Mouse (Mus musculus) forebrain, embryonic 15.5 days (tissue): Measurements from ENCODE around the gene Dph2. TPM values are rescaled to one million over a fixed set of nuclear protein-coding genes. Genes with fewer than 3 reads are reported as not detected.
A peak's percentile ranks its signal among the peaks of the same experiment; 100 is the strongest.

Experiments
- ATAC-seq: fragments of 200-750 bp; cut with Nextera tagmentation; replicated peaks from 2 replicates; pipeline ENCODE4 v1.8.0; 2017; ENCODE audit warnings: mild to moderate bottlenecking, moderate TSS enrichment, moderate library complexity
- H3K27ac ChIP-seq: fragments of 300-500 bp; sonication (generic); replicated peaks from 2 replicates; pipeline ENCODE4 v1.5.1; 2015; ENCODE audit warnings: mild to moderate bottlenecking, inconsistent platforms
- H3K27me3 ChIP-seq: fragments of 300-500 bp; sonication (generic); 2 replicates; pipeline ENCODE4 v1.6.1; 2015; ENCODE audit warnings: inconsistent platforms
- H3K36me3 ChIP-seq: fragments of 300-500 bp; sonication (generic); 2 replicates; pipeline ENCODE4 v1.6.1; 2015; ENCODE audit warnings: mild to moderate bottlenecking, inconsistent platforms
- H3K4me1 ChIP-seq: fragments of 300-500 bp; sonication (generic); 2 replicates; pipeline ENCODE4 v1.6.1; 2015; ENCODE audit warnings: inconsistent platforms
- H3K4me2 ChIP-seq: fragments of 300-500 bp; sonication (generic); replicated peaks from 2 replicates; pipeline ENCODE4 v1.6.1; 2015; ENCODE audit warnings: mild to moderate bottlenecking, inconsistent platforms
- H3K4me3 ChIP-seq: fragments of 300-500 bp; sonication (generic); 2 replicates; pipeline ENCODE4 v1.5.1; 2015; ENCODE audit warnings: mild to moderate bottlenecking, inconsistent platforms
- H3K9ac ChIP-seq: fragments of 300-500 bp; sonication (generic); replicated peaks from 2 replicates; pipeline ENCODE4 v1.6.1; 2015; ENCODE audit warnings: mild to moderate bottlenecking, inconsistent platforms
- H3K9me3 ChIP-seq: fragments of 300-500 bp; sonication (generic); 2 replicates; pipeline ENCODE4 v1.6.1; 2016; ENCODE audit warnings: inconsistent platforms
- WGBS: fragments of 180-500 bp; shearing (Covaris S2); methylation state at CpG from one replicate; pipeline ENCODE4 v1.1.7; 2015; ENCODE audit warnings: mixed read lengths; 5-methylcytosine and 5-hydroxymethylcytosine counted together
- polyA plus RNA-seq: library from polyadenylated mRNA; unstranded; fragments of >200 nt; fragmentation: Nextera tagmentation; extraction: Ambion mirVana; gene quantifications from 2 replicates; pipeline ENCODE4 v1.2.1, GENCODE M21; 2015

Gene Dph2
- polyA plus RNA-seq, 1 experiment from 2014 or later = 29.4 TPM

DNA sequence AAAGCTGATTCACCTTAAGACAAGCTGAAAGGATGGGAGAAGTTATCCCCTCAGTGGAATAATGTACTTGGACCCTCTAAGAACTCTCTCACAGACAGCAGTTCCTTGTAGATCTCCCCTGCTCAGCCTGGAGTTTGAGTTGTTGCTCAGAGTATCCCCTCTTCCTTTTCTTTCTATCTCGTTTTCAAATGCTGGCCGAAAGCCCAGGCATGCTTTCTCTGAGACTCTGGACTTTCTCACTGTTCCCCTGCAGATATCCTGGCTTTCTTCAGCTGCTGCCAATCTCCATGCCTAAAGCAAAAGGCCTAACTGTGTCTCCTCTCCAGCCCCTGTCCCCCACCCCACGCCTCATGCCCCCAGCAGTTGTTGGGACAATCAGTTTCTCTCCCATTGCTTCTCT lies 26.4 kb upstream of the Dph2 start:
- H3K4me2 ChIP-seq = no peak overlapping the region
- no peak for ATAC-seq
- no peaks in the 10 kb centered on the region for H3K36me3 ChIP-seq
- no peak overlapping the region for H3K4me3 ChIP-seq
- no peak overlapping the region for H3K9ac ChIP-seq
- WGBS = 47% methylated on average over 3 of the region's 3 CpGs
- no peaks in the 10 kb centered on the region for H3K9me3 ChIP-seq
- H3K4me1 ChIP-seq = peaks cover 20% of the 10 kb centered on the region
- no peak overlapping the region for H3K27ac ChIP-seq
- no peaks in the 10 kb centered on the region for H3K27me3 ChIP-seq

- 94% methylated on average over 4 of the region's 4 CpGs for WGBS
- H3K27ac ChIP-seq = no peak overlapping the region
- no peak overlapping the region for H3K4me2 ChIP-seq
- no peak for ATAC-seq
- no peaks in the 10 kb centered on the region for H3K36me3 ChIP-seq
- peaks cover 24% of the 10 kb centered on the region for H3K4me1 ChIP-seq
- H3K27me3 ChIP-seq = no peaks in the 10 kb centered on the region
- H3K9me3 ChIP-seq = no peaks in the 10 kb centered on the region
- no peak overlapping the region for H3K4me3 ChIP-seq
- H3K9ac ChIP-seq = no peak overlapping the region
Measured at GRCm38 (mm10) chr4:117917847-117918246, 26.0 kb upstream of the Dph2 start.

DNA sequence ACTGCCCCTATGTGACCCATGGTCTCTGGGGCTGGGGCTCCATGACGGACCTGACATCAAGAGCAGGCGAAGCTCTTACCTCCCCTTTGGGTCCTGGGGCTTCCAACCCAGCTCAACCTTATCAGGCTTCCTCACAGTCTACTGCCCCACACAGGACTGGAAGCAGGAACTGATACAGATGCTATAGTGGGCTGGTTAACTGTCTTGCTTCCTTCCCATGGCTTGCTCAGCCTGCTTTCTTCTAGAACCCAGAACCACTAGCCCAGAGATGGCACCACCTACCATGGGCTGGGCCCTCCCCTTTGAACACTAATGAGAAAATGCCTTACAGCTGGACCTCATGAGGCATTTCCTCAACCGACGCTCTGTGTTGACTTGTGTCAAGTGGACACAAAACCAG lies 25.6 kb upstream of the Dph2 start:
- WGBS = 96% methylated on average over 4 of the region's 4 CpGs
- no peaks in the 10 kb centered on the region for H3K27me3 ChIP-seq

DNA sequence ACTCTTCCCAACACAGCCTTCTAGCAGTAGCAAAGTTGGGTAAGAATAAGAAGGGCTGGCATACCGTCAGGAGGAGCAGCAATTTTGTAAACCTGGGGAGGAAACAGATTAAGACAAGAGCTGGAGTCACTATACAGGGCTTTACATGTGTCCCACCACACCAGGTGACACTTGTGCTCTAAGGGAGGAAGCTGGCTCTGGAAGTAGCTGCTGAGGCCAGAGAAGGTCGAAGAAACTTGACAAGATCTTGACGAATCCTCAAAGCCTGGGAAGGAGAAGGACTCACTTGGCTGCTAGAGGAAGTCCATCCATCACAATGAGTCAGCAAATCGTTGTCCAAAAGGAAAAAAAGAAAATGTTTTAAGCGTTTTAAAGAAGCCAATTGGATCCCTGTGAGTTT lies 24.6 kb upstream of the Dph2 start:
- Histone ChIP-seq H3K4me1 (peaks cover 39% of the 10 kb centered on the region), H3K4me2 (peak overlapping the region; percentile 100; the same call in 1 of the 2 replicates), H3K36me3 (0 out of 2 replicates have a peak, but pooled peaks cover 7% of the 10 kb centered on the region), H3K9me3 (no peaks in the 10 kb centered on the region), H3K4me3 (no peak overlapping the region), H3K9ac (no peak overlapping the region), H3K27me3 (no peaks in the 10 kb centered on the region), H3K27ac (no peak overlapping the region)
- no peak for ATAC-seq
- WGBS = 94% methylated on average over 5 of the region's 5 CpGs

More for the DNA sequence above, 25.6 kb upstream of the Dph2 start:
- Histone ChIP-seq H3K27ac (no peak overlapping the region), H3K36me3 (no peaks in the 10 kb centered on the region), H3K4me1 (peaks cover 29% of the 10 kb centered on the region), H3K9ac (no peak overlapping the region), H3K4me3 (no peak overlapping the region), H3K4me2 (no peak overlapping the region), H3K9me3 (no peaks in the 10 kb centered on the region)
- ATAC-seq = no peak

- H3K36me3 ChIP-seq = peaks cover 13% of the 10 kb centered on the region; the same call in 1 of the 2 replicates
- H3K9ac ChIP-seq = peak overlapping the region; percentile 92
- no peaks in the 10 kb centered on the region for H3K9me3 ChIP-seq
- no peaks in the 10 kb centered on the region for H3K27me3 ChIP-seq
- H3K4me2 ChIP-seq = peak overlapping the region; percentile 100
- 4% methylated on average over 19 of the region's 19 CpGs for WGBS
- H3K4me1 ChIP-seq = peaks cover 46% of the 10 kb centered on the region
- no peak for ATAC-seq
- peak overlapping the region; percentile 86 for H3K27ac ChIP-seq
- peak overlapping the region; percentile 90 for H3K4me3 ChIP-seq
Measured at GRCm38 (mm10) chr4:117915489-117916105, 23.8 kb upstream of the Dph2 start.

DNA sequence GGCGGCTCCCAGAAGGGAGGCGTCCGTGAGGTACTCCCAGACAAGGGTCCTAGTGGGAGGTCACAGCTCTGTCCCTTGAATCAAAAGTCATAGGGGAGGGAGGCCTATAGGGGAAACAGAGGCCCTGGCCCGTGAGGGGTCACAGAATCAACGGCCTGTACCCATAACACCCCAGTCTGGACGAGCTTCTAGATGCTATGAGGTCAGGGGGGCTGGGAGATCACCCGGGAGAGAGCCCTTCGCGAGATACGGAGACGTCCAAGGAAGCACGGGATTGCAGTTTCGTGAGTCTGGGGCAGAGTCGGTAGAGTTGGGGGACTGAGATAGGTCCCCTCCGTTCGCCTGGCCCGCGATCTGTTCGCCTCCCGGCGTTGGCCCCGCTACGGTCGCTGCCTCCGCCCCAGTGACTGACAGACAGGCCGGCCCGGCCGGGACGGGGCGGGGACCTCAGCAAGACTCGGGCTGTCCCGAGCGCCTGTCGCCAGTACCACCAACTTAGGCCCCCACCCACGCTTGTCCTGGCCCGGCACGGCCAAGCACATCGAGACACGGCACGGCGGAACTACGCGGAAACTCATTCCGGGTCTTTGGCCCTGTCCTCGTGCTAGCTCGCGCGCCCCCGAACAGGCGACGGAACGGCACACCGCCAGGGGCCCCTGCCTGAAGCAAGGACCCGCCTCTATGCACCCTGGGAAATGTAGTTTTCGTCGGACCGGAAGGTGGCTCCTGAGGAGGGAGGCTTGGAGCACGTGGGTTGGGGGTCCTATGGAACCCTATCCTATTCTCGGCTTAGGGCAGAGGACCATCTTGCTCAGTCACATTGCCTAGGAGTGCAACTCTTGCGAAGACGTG lies 23.0 kb upstream of the Dph2 start, which contains the start of gene Ipo13:
Gene Ipo13, minus strand, starts transcription at position 409 of the 852 bp plus-strand sequence.
- Histone ChIP-seq H3K27ac (peak within 1 kb of the TSS; percentile 86), H3K9ac (peak within 1 kb of the TSS; percentile 92), H3K36me3 (peaks cover 13% of the 10 kb centered on the region; the same call in 1 of the 2 replicates), H3K27me3 (no peaks in the 10 kb centered on the region), H3K4me3 (peak within 1 kb of the TSS; percentile 90), H3K9me3 (no peaks in the 10 kb centered on the region), H3K4me2 (peak within 1 kb of the TSS; percentile 100), H3K4me1 (peaks cover 54% of the 10 kb centered on the region)
- peak; percentile 97 for ATAC-seq
- WGBS = under 1% methylated on average over 61 of the region's 61 CpGs

- WGBS = 15% methylated on average over 8 of the region's 8 CpGs
- Histone ChIP-seq H3K9ac (peak overlapping the region; percentile 92), H3K36me3 (peaks cover 13% of the 10 kb centered on the region; the same call in 1 of the 2 replicates), H3K4me1 (peaks cover 61% of the 10 kb centered on the region), H3K27me3 (no peaks in the 10 kb centered on the region), H3K27ac (peak overlapping the region; percentile 86), H3K9me3 (no peaks in the 10 kb centered on the region), H3K4me3 (peak overlapping the region; percentile 90), H3K4me2 (peak overlapping the region; percentile 100)
- 0 out of 2 replicates have a peak, but pooled peaks have one; percentile 0 for ATAC-seq
Measured at GRCm38 (mm10) chr4:117914031-117914430, 22.2 kb upstream of the Dph2 start.

DNA sequence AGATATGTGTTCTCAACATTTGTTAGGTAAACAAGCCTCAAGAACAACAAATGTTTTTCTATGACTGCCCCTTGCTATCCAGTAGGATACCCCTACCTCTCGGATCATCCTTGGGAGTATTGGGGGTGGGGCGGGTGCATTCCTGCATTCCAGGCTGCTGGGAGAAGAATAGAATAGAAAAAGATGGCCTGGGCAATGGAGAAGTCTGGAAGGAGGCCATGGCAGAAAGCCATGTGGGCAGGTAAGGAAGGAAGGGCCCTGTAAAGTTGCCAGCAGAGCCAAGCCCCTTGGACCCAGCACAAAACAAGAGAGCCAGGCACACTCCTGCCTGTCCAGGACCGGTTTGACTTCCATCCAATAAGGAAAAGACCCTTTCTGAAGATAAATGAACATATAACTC lies 21.6 kb upstream of the Dph2 start:
- Histone ChIP-seq H3K4me2 (peak overlapping the region; percentile 100), H3K27ac (peak overlapping the region; percentile 86; the same call in 1 of the 2 replicates), H3K36me3 (peaks cover 13% of the 10 kb centered on the region; the same call in 1 of the 2 replicates), H3K9ac (peak overlapping the region; percentile 92), H3K4me3 (peak overlapping the region; percentile 90), H3K27me3 (no peaks in the 10 kb centered on the region), H3K4me1 (peaks cover 67% of the 10 kb centered on the region), H3K9me3 (no peaks in the 10 kb centered on the region)
- 42% methylated on average over 3 of the region's 3 CpGs for WGBS
- no peak for ATAC-seq

DNA sequence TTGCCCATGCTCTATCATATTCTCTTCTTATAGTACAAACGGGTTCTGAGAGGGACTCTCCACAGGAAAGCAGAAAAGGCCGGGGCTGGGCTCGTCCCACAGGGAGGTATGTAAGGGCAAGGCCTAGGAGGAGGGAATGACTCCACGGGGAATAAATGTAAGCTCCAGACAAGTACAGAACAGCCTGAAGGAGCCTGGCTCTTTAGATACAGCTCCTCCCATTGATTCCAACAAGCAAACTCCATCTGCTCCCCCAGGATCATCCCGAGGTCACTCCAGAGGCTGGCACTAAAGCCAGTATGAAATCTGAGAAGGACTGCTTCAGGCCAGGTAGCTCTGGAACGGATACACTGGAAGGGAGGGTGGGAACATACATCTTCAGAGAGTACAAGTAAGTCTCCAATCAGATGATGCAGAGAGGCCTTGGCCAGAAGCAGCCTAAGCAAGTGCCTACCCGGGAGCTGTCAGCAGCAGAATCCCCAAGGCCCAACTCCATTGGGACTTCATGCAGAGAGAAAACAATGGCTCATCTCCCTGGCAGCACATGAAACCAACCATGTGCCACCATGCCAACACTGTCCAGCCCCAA lies 20.9 kb upstream of the Dph2 start:
- Histone ChIP-seq H3K4me3 (peak overlapping the region; percentile 90), H3K4me1 (peaks cover 73% of the 10 kb centered on the region), H3K9me3 (no peaks in the 10 kb centered on the region), H3K9ac (peak overlapping the region; percentile 92), H3K36me3 (peaks cover 13% of the 10 kb centered on the region; the same call in 1 of the 2 replicates), H3K27me3 (no peaks in the 10 kb centered on the region), H3K27ac (no peak overlapping the region), H3K4me2 (peak overlapping the region; percentile 100)
- WGBS = 64% methylated on average over 7 of the region's 7 CpGs
- ATAC-seq = no peak

- Histone ChIP-seq H3K27me3 (no peaks in the 10 kb centered on the region), H3K4me1 (peaks cover 76% of the 10 kb centered on the region), H3K4me2 (peak overlapping the region; percentile 100), H3K27ac (no peak overlapping the region), H3K9me3 (no peaks in the 10 kb centered on the region), H3K4me3 (no peak overlapping the region), H3K36me3 (peaks cover 13% of the 10 kb centered on the region; the same call in 1 of the 2 replicates), H3K9ac (no peak overlapping the region)
- ATAC-seq = no peak
- WGBS = 92% methylated on average over 13 of the region's 13 CpGs
Measured at GRCm38 (mm10) chr4:117912131-117912561, 20.3 kb upstream of the Dph2 start.

- peak; percentile 87 for ATAC-seq
- Histone ChIP-seq H3K4me3 (peak overlapping the region; percentile 23), H3K36me3 (peaks cover 28% of the 10 kb centered on the region), H3K9ac (0 out of 2 replicates have a peak overlapping the region, but pooled peaks have one; percentile 26), H3K27ac (peak overlapping the region; percentile 84), H3K4me2 (peak overlapping the region; percentile 45), H3K27me3 (no peaks in the 10 kb centered on the region), H3K9me3 (no peaks in the 10 kb centered on the region), H3K4me1 (peaks cover 75% of the 10 kb centered on the region)
- 40% methylated on average over 8 of the region's 8 CpGs for WGBS
Measured at GRCm38 (mm10) chr4:117908834-117909453, 17.1 kb upstream of the Dph2 start.
